Mouse (Mus musculus): ENCODE measurements around the gene Itsn1.

DNA sequence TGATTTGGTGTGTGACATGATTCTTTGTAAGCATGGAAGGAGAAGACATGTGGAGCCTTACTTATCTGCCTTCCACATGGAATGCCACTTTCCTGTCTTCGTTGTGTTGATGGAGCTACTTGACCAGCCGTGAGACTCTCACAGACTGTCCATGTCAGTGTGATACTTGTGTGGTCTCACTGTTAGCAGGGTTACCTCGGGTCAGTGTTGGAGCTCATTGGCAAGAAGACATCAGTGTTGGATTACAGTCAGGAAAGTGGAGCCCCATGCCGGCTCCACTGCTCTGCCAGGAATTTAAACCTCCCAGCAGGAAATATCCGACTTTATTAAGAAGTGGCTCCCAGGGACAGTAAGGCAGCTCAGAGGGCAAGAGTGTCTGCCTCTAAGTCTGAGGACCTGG is 75.8 kb downstream of the Itsn1 start:
- TF ChIP-seq CTCF (IDR thresholded peaks at IDR 0.05; ENCODE audit: borderline replicate concordance, control insufficient read depth, extremely low read depth, insufficient read depth, low read length, poor library complexity) (no peak), POLR2A (IDR thresholded peaks at IDR 0.05; ENCODE audit: control insufficient read depth, extremely low read depth, insufficient read depth, low read length, poor library complexity) (no peak)
